Mouse (Mus musculus) embryonic facial prominence, embryonic 11.5 days (tissue): ENCODE measurements at regions not wholly inside any gene's neighbourhood (a gene's known extent, or its start where the extent isn't known, plus 50 kb on each side); places are given as distances from the start of the nearest gene placed in this dataset.

ENCODE experiments used
- ATAC-seq: fragments of 200-750 bp; cut with Nextera tagmentation; replicated peaks from 2 replicates; pipeline ENCODE4 v1.8.0; 2017; ENCODE audit warnings: low read depth; ENCODE audit not compliant: insufficient number of reproducible peaks, low FRiP score, low TSS enrichment
- DNase-seq: peaks from one replicate; pipeline ENCODE4 v3.0.0-alpha.2; 2015; ENCODE audit warnings: low spot score
- H3K27ac ChIP-seq: fragments of 300-500 bp; sonication (generic); replicated peaks from 2 replicates; pipeline ENCODE4 v1.5.1; 2014; ENCODE audit warnings: mild to moderate bottlenecking, low read depth, low read length, control low read depth
- H3K27me3 ChIP-seq: fragments of 300-500 bp; sonication (generic); 2 replicates; pipeline ENCODE4 v1.6.1; 2014; ENCODE audit warnings: mild to moderate bottlenecking, low read length, moderate library complexity, mixed read lengths; ENCODE audit not compliant: control insufficient read depth, insufficient read depth
- H3K36me3 ChIP-seq: fragments of 300-500 bp; sonication (generic); replicated peaks from 2 replicates; pipeline ENCODE4 v1.6.1; 2014; ENCODE audit warnings: low read depth, mild to moderate bottlenecking, low read length, moderate library complexity, mixed read lengths; ENCODE audit not compliant: control insufficient read depth, insufficient read depth
- H3K4me1 ChIP-seq: fragments of 300-500 bp; sonication (generic); 2 replicates; pipeline ENCODE4 v1.6.1; 2014; ENCODE audit warnings: low read length, mixed read lengths; ENCODE audit not compliant: control insufficient read depth, insufficient read depth
- H3K4me2 ChIP-seq: fragments of 300-500 bp; sonication (generic); 2 replicates; pipeline ENCODE4 v1.6.1; 2014; ENCODE audit warnings: low read depth, mild to moderate bottlenecking, control low read depth, low read length, moderate library complexity
- H3K4me3 ChIP-seq: fragments of 300-500 bp; sonication (generic); 2 replicates; pipeline ENCODE4 v1.5.1; 2014; ENCODE audit warnings: low read depth, low read length, control low read depth
- H3K9ac ChIP-seq: fragments of 300-500 bp; sonication (generic); replicated peaks from 2 replicates; pipeline ENCODE4 v1.6.1; 2014; ENCODE audit warnings: mild to moderate bottlenecking, control low read depth, low read length
- H3K9me3 ChIP-seq: fragments of 300-500 bp; sonication (generic); replicated peaks from 2 replicates; pipeline ENCODE4 v1.6.1; 2016; ENCODE audit warnings: mild to moderate bottlenecking, low read length, inconsistent platforms, mixed read lengths; ENCODE audit not compliant: control insufficient read depth
- WGBS: fragments of 180-500 bp; shearing (Covaris S2); extraction: QIAGEN DNeasy Blood & Tissue Kit; methylation state at CpG from one replicate; pipeline ENCODE4 v1.1.7; 2014; 5-methylcytosine and 5-hydroxymethylcytosine counted together

GRCm38 (mm10) chr5:51934910-51935309 lies 255.4 kb downstream of the Dhx15 start:
- Histone ChIP-seq H3K4me2 (no peak overlapping the region), H3K27ac (no peak overlapping the region), H3K9ac (no peak overlapping the region), H3K4me3 (no peak overlapping the region), H3K27me3 (no peaks in the 10 kb centered on the region), H3K4me1 (no peaks in the 10 kb centered on the region), H3K36me3 (no peaks in the 10 kb centered on the region), H3K9me3 (no peaks in the 10 kb centered on the region)
- 70% methylated on average over 4 of the region's 4 CpGs for WGBS
- no peak for ATAC-seq
- DNase-seq: no peak

- 93% methylated on average over 1 of the region's 1 CpGs for WGBS
Measured at GRCm38 (mm10) chr5:51933331-51933730, 257.0 kb downstream of the Dhx15 start.

GRCm38 (mm10) chr5:51930416-51930815 lies 259.9 kb downstream of the Dhx15 start:
- H3K4me1 ChIP-seq: no peaks in the 10 kb centered on the region
- no peak overlapping the region for H3K27ac ChIP-seq
- H3K9me3 ChIP-seq: no peaks in the 10 kb centered on the region
- no peaks in the 10 kb centered on the region for H3K36me3 ChIP-seq
- WGBS: 66% methylated on average over 3 of the region's 3 CpGs
- no peak for ATAC-seq
- no peak overlapping the region for H3K4me3 ChIP-seq
- DNase-seq: peak; percentile 19
- no peak overlapping the region for H3K9ac ChIP-seq
- H3K4me2 ChIP-seq: no peak overlapping the region
- no peaks in the 10 kb centered on the region for H3K27me3 ChIP-seq

More at GRCm38 (mm10) chr5:51933331-51933730, 257.0 kb downstream of the Dhx15 start:
- Histone ChIP-seq H3K4me2 (no peak overlapping the region), H3K4me1 (no peaks in the 10 kb centered on the region), H3K36me3 (no peaks in the 10 kb centered on the region), H3K9ac (no peak overlapping the region), H3K9me3 (no peaks in the 10 kb centered on the region), H3K27ac (no peak overlapping the region), H3K4me3 (no peak overlapping the region), H3K27me3 (no peaks in the 10 kb centered on the region)
- no peak for DNase-seq
- no peak for ATAC-seq

GRCm38 (mm10) chr5:51928801-51929200 lies 261.5 kb downstream of the Dhx15 start:
- DNase-seq (no peak), ATAC-seq (no peak)
- WGBS: 85% methylated on average over 3 of the region's 3 CpGs

GRCm38 (mm10) chr5:51923417-51923816 lies 266.9 kb downstream of the Dhx15 start:
- no peaks in the 10 kb centered on the region for H3K27me3 ChIP-seq
- WGBS: 70% methylated on average over 7 of the region's 7 CpGs
- no peaks in the 10 kb centered on the region for H3K4me1 ChIP-seq
- no peak overlapping the region for H3K4me3 ChIP-seq
- no peaks in the 10 kb centered on the region for H3K9me3 ChIP-seq
- H3K9ac ChIP-seq: no peak overlapping the region
- H3K4me2 ChIP-seq: no peak overlapping the region
- H3K27ac ChIP-seq: no peak overlapping the region
- ATAC-seq (no peak), DNase-seq (peak; percentile 40)
- H3K36me3 ChIP-seq: no peaks in the 10 kb centered on the region

More at GRCm38 (mm10) chr5:51928801-51929200, 261.5 kb downstream of the Dhx15 start:
- Histone ChIP-seq H3K27ac (no peak overlapping the region), H3K4me1 (no peaks in the 10 kb centered on the region), H3K9ac (no peak overlapping the region), H3K4me2 (no peak overlapping the region), H3K36me3 (no peaks in the 10 kb centered on the region), H3K9me3 (no peaks in the 10 kb centered on the region), H3K4me3 (no peak overlapping the region), H3K27me3 (no peaks in the 10 kb centered on the region)

- ATAC-seq (no peak), DNase-seq (no peak)
- H3K4me2 ChIP-seq: no peak overlapping the region
- H3K27me3 ChIP-seq: no peaks in the 10 kb centered on the region
- H3K9me3 ChIP-seq: no peaks in the 10 kb centered on the region
- H3K9ac ChIP-seq: no peak overlapping the region
- no peak overlapping the region for H3K4me3 ChIP-seq
- 49% methylated on average over 5 of the region's 5 CpGs for WGBS
- no peak overlapping the region for H3K27ac ChIP-seq
- no peaks in the 10 kb centered on the region for H3K4me1 ChIP-seq
- H3K36me3 ChIP-seq: no peaks in the 10 kb centered on the region
Measured at GRCm38 (mm10) chr5:51922973-51923372, 267.3 kb downstream of the Dhx15 start.

GRCm38 (mm10) chr5:51922494-51922893 lies 267.8 kb downstream of the Dhx15 start:
- H3K4me3 ChIP-seq: no peak overlapping the region
- no peak overlapping the region for H3K4me2 ChIP-seq
- no peaks in the 10 kb centered on the region for H3K9me3 ChIP-seq
- 81% methylated on average over 7 of the region's 7 CpGs for WGBS
- DNase-seq (no peak), ATAC-seq (no peak)
- no peak overlapping the region for H3K9ac ChIP-seq
- H3K27me3 ChIP-seq: no peaks in the 10 kb centered on the region
- H3K36me3 ChIP-seq: no peaks in the 10 kb centered on the region
- no peak overlapping the region for H3K27ac ChIP-seq
- no peaks in the 10 kb centered on the region for H3K4me1 ChIP-seq

- WGBS: 28% methylated on average over 4 of the region's 4 CpGs
- no peak for ATAC-seq
Measured at GRCm38 (mm10) chr5:51917812-51918448, 272.4 kb downstream of the Dhx15 start.

More at GRCm38 (mm10) chr5:51917812-51918448, 272.4 kb downstream of the Dhx15 start:
- Histone ChIP-seq H3K27ac (no peak overlapping the region), H3K9ac (no peak overlapping the region), H3K9me3 (no peaks in the 10 kb centered on the region), H3K27me3 (no peaks in the 10 kb centered on the region), H3K4me3 (no peak overlapping the region), H3K4me2 (no peak overlapping the region), H3K36me3 (no peaks in the 10 kb centered on the region), H3K4me1 (no peaks in the 10 kb centered on the region)
- DNase-seq: no peak
